Mouse (Mus musculus) ovary, postnatal 36 days (tissue): ENCODE results near the gene Copb1.
A peak's percentile ranks its signal among the peaks of the same experiment; 100 is the strongest.

Experiments used
- DNase-seq: peaks from one replicate; pipeline ENCODE4 v3.0.0; 2022; ENCODE audit warnings: low spot score, mixed read lengths

Gene Copb1

GRCm38 (mm10) chr7:114253885-114254833 lies at the start of gene Copb1:
TSS of gene Copb1 (minus strand) at chr7:114254711.
- DNase-seq, result peak; percentile 90

- no peak for DNase-seq
Observed at GRCm38 (mm10) chr7:114301293-114301782, 46.8 kb upstream of the Copb1 start.

GRCm38 (mm10) chr7:114300782-114301181 lies 46.3 kb upstream of the Copb1 start:
- DNase-seq, result no peak

- DNase-seq, result no peak
Observed at GRCm38 (mm10) chr7:114299247-114299646, 44.7 kb upstream of the Copb1 start.

GRCm38 (mm10) chr7:114294698-114295097 lies 40.2 kb upstream of the Copb1 start:
- DNase-seq, result no peak

GRCm38 (mm10) chr7:114293903-114294302 lies 39.4 kb upstream of the Copb1 start:
- no peak for DNase-seq

- peak; percentile 74 for DNase-seq
Observed at GRCm38 (mm10) chr7:114292501-114292971, 38.0 kb upstream of the Copb1 start.

GRCm38 (mm10) chr7:114291461-114292335 lies 37.2 kb upstream of the Copb1 start:
- peak; percentile 18 for DNase-seq

- DNase-seq, result no peak
Observed at GRCm38 (mm10) chr7:114290078-114290506, 35.6 kb upstream of the Copb1 start.

- no peak for DNase-seq
Observed at GRCm38 (mm10) chr7:114284296-114284910, 29.9 kb upstream of the Copb1 start.

GRCm38 (mm10) chr7:114283006-114283405 lies 28.5 kb upstream of the Copb1 start:
- DNase-seq, result no peak

- DNase-seq, result no peak
Observed at GRCm38 (mm10) chr7:114281671-114282070, 27.2 kb upstream of the Copb1 start.

GRCm38 (mm10) chr7:114276005-114276752 lies 21.7 kb upstream of the Copb1 start, which contains the start of gene Psma1:
TSS of gene Psma1 (minus strand) at chr7:114276118.
- DNase-seq, result peak; percentile 96

- no peak for DNase-seq
Observed at GRCm38 (mm10) chr7:114275372-114276004, 21.0 kb upstream of the Copb1 start.

- DNase-seq, result no peak
Observed at GRCm38 (mm10) chr7:114268446-114268845, 13.9 kb upstream of the Copb1 start.

GRCm38 (mm10) chr7:114251684-114252083 lies 2.8 kb downstream of the Copb1 start:
- no peak for DNase-seq

GRCm38 (mm10) chr7:114233980-114234379 lies 20.5 kb downstream of the Copb1 start:
- no peak for DNase-seq

- no peak for DNase-seq
Observed at GRCm38 (mm10) chr7:114232982-114233381, 21.5 kb downstream of the Copb1 start.

- DNase-seq, result no peak
Observed at GRCm38 (mm10) chr7:114231857-114232256, 22.7 kb downstream of the Copb1 start.

GRCm38 (mm10) chr7:114226521-114226920 lies 28.0 kb downstream of the Copb1 start:
- DNase-seq, result no peak
